In genomic region chr6:22674586-22674929, GRCm38 (mm10) we compare ENCODE assay signal across 25 mouse cellular contexts.
DNase-seq lines count a peak whose midpoint lies in the region; ATAC-seq and TF ChIP-seq lines count a peak whose summit lies in the region.
"Had no signal": no experiment of that assay in that cellular context is flagged by ENCODE, and none has a peak within 500 bp of the region (broad histone marks: within the 10 kb centered on the region; RNA-seq: fewer than 3 reads in every experiment).

No protein-coding gene starts in this region.

- no peak overlapping the region for H3K9ac ChIP-seq in forebrain, postnatal 0 days
- no peak overlapping the region for H3K9ac ChIP-seq in forebrain, embryonic 13.5 days
- H3K9ac ChIP-seq in forebrain, embryonic 16.5 days (replicated peaks; ENCODE audit: low read depth, low read length), result no peak overlapping the region
- H3K9ac ChIP-seq in hindbrain, embryonic 12.5 days, result no peak overlapping the region
- H3K9ac ChIP-seq: embryonic facial prominence, embryonic 12.5 days; embryonic facial prominence, embryonic 15.5 days; heart, embryonic 13.5 days; hindbrain, embryonic 13.5 days; intestine, embryonic 15.5 days had no signal

- no peak overlapping the region for H3K4me2 ChIP-seq in forebrain, postnatal 0 days (ENCODE audit: low read depth)
- H3K4me2 ChIP-seq in forebrain, embryonic 13.5 days, result no peak overlapping the region
- no peak overlapping the region for H3K4me2 ChIP-seq in forebrain, embryonic 16.5 days (ENCODE audit: low read length)
- no peak overlapping the region for H3K4me2 ChIP-seq in hindbrain, embryonic 12.5 days (replicated peaks)
- H3K4me2 ChIP-seq: embryonic facial prominence, embryonic 12.5 days; embryonic facial prominence, embryonic 15.5 days; heart, embryonic 13.5 days; hindbrain, embryonic 13.5 days; intestine, embryonic 15.5 days had no signal

- no peak for DNase-seq in forebrain, embryonic 10.5 days (ENCODE audit: extremely low spot score, low spot score)
- DNase-seq in forebrain, postnatal 0 days, result no peak
- DNase-seq in brain, embryonic 14.5 days (ENCODE audit: low read depth), result peak; percentile 91
- no peak for DNase-seq in urinary bladder, postnatal 4 days (ENCODE audit: low spot score in 2 of 2)
- no peak for DNase-seq in heart, postnatal 25 days (ENCODE audit: low spot score)
- DNase-seq: adrenal gland, adult 8-10 months; adrenal gland, postnatal 25 days; cerebellum, adult 18-20 months; cerebellum, adult 9-11 months; cerebellum, postnatal 25 days; gastrocnemius, postnatal 10 days; gastrocnemius, postnatal 36 days; heart, adult 2 months; heart, postnatal 14 days had no signal

- no peak for TF ChIP-seq CTCF in forebrain, postnatal 0 days (IDR thresholded peaks at IDR 0.05; ENCODE audit: low read depth)
- no peak for TF ChIP-seq CTCF in brain, embryonic 14.5 days (IDR thresholded peaks at IDR 0.05; ENCODE audit: borderline replicate concordance, extremely low read depth, insufficient read depth, insufficient read length)

- no peak overlapping the region for H3K4me3 ChIP-seq in forebrain, embryonic 10.5 days
- no peak overlapping the region for H3K4me3 ChIP-seq in forebrain, postnatal 0 days (ENCODE audit: low read depth, low read length)
- H3K4me3 ChIP-seq in forebrain, embryonic 13.5 days, result no peak overlapping the region
- no peak overlapping the region for H3K4me3 ChIP-seq in forebrain, embryonic 16.5 days (replicated peaks; ENCODE audit: low read length)
- H3K4me3 ChIP-seq in hindbrain, embryonic 12.5 days, result no peak overlapping the region
- H3K4me3 ChIP-seq: embryonic facial prominence, embryonic 12.5 days; embryonic facial prominence, embryonic 15.5 days; heart, adult 2 months; heart, embryonic 10.5 days; heart, embryonic 13.5 days; hindbrain, embryonic 13.5 days; intestine, embryonic 15.5 days had no signal

- peaks cover 44% of the 10 kb centered on the region for H3K4me1 ChIP-seq in forebrain, embryonic 10.5 days
- no peaks in the 10 kb centered on the region for H3K4me1 ChIP-seq in forebrain, postnatal 0 days (ENCODE audit: insufficient read depth)
- peaks cover 29% of the 10 kb centered on the region for H3K4me1 ChIP-seq in forebrain, embryonic 13.5 days
- H3K4me1 ChIP-seq in forebrain, embryonic 16.5 days (replicated peaks; ENCODE audit: control insufficient read depth, insufficient read depth, low read length), result peaks cover 15% of the 10 kb centered on the region
- 0 out of 2 replicates have a peak, but pooled peaks cover 3% of the 10 kb centered on the region for H3K4me1 ChIP-seq in hindbrain, embryonic 12.5 days
- H3K4me1 ChIP-seq: embryonic facial prominence, embryonic 12.5 days; embryonic facial prominence, embryonic 15.5 days; heart, embryonic 13.5 days; hindbrain, embryonic 13.5 days; intestine, embryonic 15.5 days had no signal

- no peak for ATAC-seq in forebrain, postnatal 0 days
- ATAC-seq in forebrain, embryonic 13.5 days, result peak; percentile 85
- peak; percentile 66 for ATAC-seq in forebrain, embryonic 16.5 days
- no peak for ATAC-seq in hindbrain, embryonic 12.5 days (ENCODE audit: low FRiP score)
- ATAC-seq: activated CD4-positive, CD25-positive, alpha-beta regulatory T cell, adult 4 months; hindbrain, embryonic 16.5 days; intestine, embryonic 15.5 days had no signal

- no peaks in the 10 kb centered on the region for H3K9me3 ChIP-seq in forebrain, embryonic 10.5 days
- no peaks in the 10 kb centered on the region for H3K9me3 ChIP-seq in forebrain, postnatal 0 days (ENCODE audit: low read length)
- no peaks in the 10 kb centered on the region for H3K9me3 ChIP-seq in forebrain, embryonic 13.5 days (replicated peaks)
- H3K9me3 ChIP-seq in forebrain, embryonic 16.5 days (ENCODE audit: control insufficient read depth, low read length), result no peaks in the 10 kb centered on the region
- H3K9me3 ChIP-seq in hindbrain, embryonic 12.5 days (replicated peaks), result no peaks in the 10 kb centered on the region
- H3K9me3 ChIP-seq: embryonic facial prominence, embryonic 12.5 days; embryonic facial prominence, embryonic 15.5 days; heart, embryonic 10.5 days; heart, embryonic 13.5 days; hindbrain, embryonic 13.5 days; intestine, embryonic 15.5 days had no signal

- no peaks in the 10 kb centered on the region for H3K27me3 ChIP-seq in forebrain, embryonic 10.5 days (ENCODE audit: poor library complexity, severe bottlenecking)
- H3K27me3 ChIP-seq in forebrain, postnatal 0 days (ENCODE audit: insufficient read depth, low read length), result no peaks in the 10 kb centered on the region
- H3K27me3 ChIP-seq in forebrain, embryonic 13.5 days, result no peaks in the 10 kb centered on the region
- H3K27me3 ChIP-seq in forebrain, embryonic 16.5 days (replicated peaks; ENCODE audit: control insufficient read depth, insufficient read depth, low read length), result no peaks in the 10 kb centered on the region
- H3K27me3 ChIP-seq in hindbrain, embryonic 12.5 days, result no peaks in the 10 kb centered on the region
- H3K27me3 ChIP-seq: embryonic facial prominence, embryonic 12.5 days; embryonic facial prominence, embryonic 15.5 days; heart, embryonic 13.5 days; hindbrain, embryonic 13.5 days; intestine, embryonic 15.5 days had no signal

- no peaks in the 10 kb centered on the region for H3K36me3 ChIP-seq in forebrain, embryonic 10.5 days (replicated peaks)
- H3K36me3 ChIP-seq in forebrain, postnatal 0 days (ENCODE audit: insufficient read depth), result no peaks in the 10 kb centered on the region
- no peaks in the 10 kb centered on the region for H3K36me3 ChIP-seq in forebrain, embryonic 13.5 days (ENCODE audit: poor library complexity, severe bottlenecking)
- H3K36me3 ChIP-seq in forebrain, embryonic 16.5 days (ENCODE audit: control insufficient read depth, insufficient read depth), result no peaks in the 10 kb centered on the region
- no peaks in the 10 kb centered on the region for H3K36me3 ChIP-seq in hindbrain, embryonic 12.5 days
- H3K36me3 ChIP-seq: embryonic facial prominence, embryonic 12.5 days; embryonic facial prominence, embryonic 15.5 days; heart, embryonic 10.5 days; heart, embryonic 13.5 days; hindbrain, embryonic 13.5 days; intestine, embryonic 15.5 days had no signal

- H3K27ac ChIP-seq in forebrain, embryonic 10.5 days, result peak overlapping the region; percentile 80
- H3K27ac ChIP-seq in forebrain, postnatal 0 days (ENCODE audit: low read depth, low read length), result no peak overlapping the region
- H3K27ac ChIP-seq in forebrain, embryonic 13.5 days, result peak overlapping the region; percentile 57; the same call in 1 of the 2 replicates
- no peak overlapping the region for H3K27ac ChIP-seq in forebrain, embryonic 16.5 days (ENCODE audit: low read length)
- no peak overlapping the region for H3K27ac ChIP-seq in hindbrain, embryonic 12.5 days
- H3K27ac ChIP-seq: embryonic facial prominence, embryonic 12.5 days; embryonic facial prominence, embryonic 15.5 days; heart, adult 2 months; heart, embryonic 10.5 days; heart, embryonic 13.5 days; hindbrain, embryonic 13.5 days; intestine, embryonic 15.5 days had no signal

- no peak for TF ChIP-seq POLR2A in brain, embryonic 14.5 days (IDR thresholded peaks at IDR 0.05; ENCODE audit: borderline replicate concordance, extremely low read depth, insufficient read depth, insufficient read length, poor library complexity, severe bottlenecking)

- WGBS in forebrain, embryonic 10.5 days, result 38% methylated on average over 1 of the region's 1 CpGs
- WGBS in forebrain, postnatal 0 days, result 10% methylated on average over 1 of the region's 1 CpGs
- WGBS in forebrain, embryonic 13.5 days, result 0% methylated on average over 1 of the region's 1 CpGs
- WGBS in forebrain, embryonic 16.5 days, result 4% methylated on average over 1 of the region's 1 CpGs
- 30% methylated on average over 1 of the region's 1 CpGs for WGBS in hindbrain, embryonic 12.5 days

- intact Hi-C loops in heart, postnatal 25 days (cut with DNase I), result no loop called here

Comparison
In these comparisons a context has a peak if more than half of its experiments do, and no peak if none do; other contexts are left out.
1. H3K27ac ChIP-seq: peak in forebrain, embryonic 10.5 days (single experiment) and forebrain, embryonic 13.5 days (single experiment); none in forebrain, postnatal 0 days (single experiment), forebrain, embryonic 16.5 days (single experiment) and hindbrain, embryonic 12.5 days (single experiment).
2. ATAC-seq: peak in forebrain, embryonic 13.5 days (single experiment) and forebrain, embryonic 16.5 days (single experiment); none in forebrain, postnatal 0 days (single experiment) and hindbrain, embryonic 12.5 days (single experiment).